Mouse (Mus musculus) CH12.LX (cell line): ENCODE measurements around the gene Dnmt3l.

ENCODE experiments used
- CTCF ChIP-seq, 2 experiments: IDR thresholded peaks in 1 of 2; conservative IDR thresholded peaks in 1 of 2; 2 replicates each; pipeline ENCODE4 v1.5.1; 2011 to 2012; ENCODE audit warnings: low read depth in 2 of 2, low read length in 2 of 2, improper control_type of control experiment in 1 of 2, inconsistent platforms in 1 of 2, mild to moderate bottlenecking in 1 of 2, moderate library complexity in 1 of 2
- NRF1 ChIP-seq: IDR thresholded peaks from 2 replicates; pipeline ENCODE4 v1.6.1; 2014; ENCODE audit warnings: low read depth, mild to moderate bottlenecking, inconsistent platforms, low read length, improper control_type of control experiment, moderate library complexity
- ZC3H11A ChIP-seq: IDR thresholded peaks from 2 replicates; pipeline ENCODE4 v1.6.1; 2012; ENCODE audit warnings: low read depth, mild to moderate bottlenecking, inconsistent platforms, low read length, improper control_type of control experiment

- TF ChIP-seq NRF1 (no peak), ZC3H11A (no peak), CTCF (conservative IDR thresholded peaks at IDR 0.05 in 1 of 2, IDR thresholded peaks at IDR 0.05 in 1 of 2; ENCODE audit: low read depth in 2 of 2, low read length in 2 of 2) (no peak)
Observed at GRCm38 (mm10) chr10:78005791-78006438, 35.8 kb upstream of the Dnmt3l start.
